Mouse (Mus musculus) kidney, postnatal 14 days (tissue): ENCODE results near the gene Serpind1.
A peak's percentile ranks its signal among the peaks of the same experiment; 100 is the strongest.

ENCODE experiments used
- DNase-seq: peaks from one replicate; pipeline ENCODE4 v3.0.0; 2022; ENCODE audit warnings: mixed read lengths

Gene Serpind1

GRCm38 (mm10) chr16:17331116-17331515, at the start of gene Serpind1:
Serpind1 (plus strand) TSS chr16:17331371.
- no peak for DNase-seq

- DNase-seq = no peak
Measured at GRCm38 (mm10) chr16:17283151-17283550, 48.0 kb upstream of the Serpind1 start.

- DNase-seq = no peak
Measured at GRCm38 (mm10) chr16:17287103-17287502, 44.1 kb upstream of the Serpind1 start.

GRCm38 (mm10) chr16:17291016-17291415, 40.2 kb upstream of the Serpind1 start:
- DNase-seq = no peak

GRCm38 (mm10) chr16:17292751-17293150, 38.4 kb upstream of the Serpind1 start:
- peak; percentile 65 for DNase-seq

- DNase-seq = no peak
Measured at GRCm38 (mm10) chr16:17300818-17301217, 30.4 kb upstream of the Serpind1 start.

GRCm38 (mm10) chr16:17303521-17304245, 27.5 kb upstream of the Serpind1 start:
- no peak for DNase-seq

GRCm38 (mm10) chr16:17307461-17307860, 23.7 kb upstream of the Serpind1 start:
- DNase-seq = no peak

GRCm38 (mm10) chr16:17309036-17309435, 22.1 kb upstream of the Serpind1 start:
- DNase-seq = no peak

- no peak for DNase-seq
Measured at GRCm38 (mm10) chr16:17312531-17312930, 18.6 kb upstream of the Serpind1 start.

- no peak for DNase-seq
Measured at GRCm38 (mm10) chr16:17316554-17316953, 14.6 kb upstream of the Serpind1 start.

- peak; percentile 29 for DNase-seq
Measured at GRCm38 (mm10) chr16:17321481-17321880, 9.7 kb upstream of the Serpind1 start.

GRCm38 (mm10) chr16:17324745-17325144, 6.4 kb upstream of the Serpind1 start:
- DNase-seq = no peak

- DNase-seq = no peak
Measured at GRCm38 (mm10) chr16:17326064-17326463, 5.1 kb upstream of the Serpind1 start.

- no peak for DNase-seq
Measured at GRCm38 (mm10) chr16:17329848-17330570, 1.2 kb upstream of the Serpind1 start.

- DNase-seq = no peak
Measured at GRCm38 (mm10) chr16:17331855-17332254, 684 bp downstream of the Serpind1 start.

GRCm38 (mm10) chr16:17334574-17334973, 3.4 kb downstream of the Serpind1 start:
- no peak for DNase-seq

GRCm38 (mm10) chr16:17336089-17336488, 4.9 kb downstream of the Serpind1 start:
- no peak for DNase-seq

- peak; percentile 10 for DNase-seq
Measured at GRCm38 (mm10) chr16:17339701-17340100, 8.5 kb downstream of the Serpind1 start.

GRCm38 (mm10) chr16:17340705-17341104, 9.5 kb downstream of the Serpind1 start:
- DNase-seq = no peak

- DNase-seq = no peak
Measured at GRCm38 (mm10) chr16:17341847-17342246, 10.7 kb downstream of the Serpind1 start.

- DNase-seq = peak; percentile 18
Measured at GRCm38 (mm10) chr16:17345141-17345812, 14.1 kb downstream of the Serpind1 start.

- no peak for DNase-seq
Measured at GRCm38 (mm10) chr16:17345813-17346155, 14.6 kb downstream of the Serpind1 start.

GRCm38 (mm10) chr16:17346766-17347165, 15.6 kb downstream of the Serpind1 start:
- DNase-seq = no peak
